Mouse (Mus musculus): ENCODE results near the gene Zfp13.

DNA sequence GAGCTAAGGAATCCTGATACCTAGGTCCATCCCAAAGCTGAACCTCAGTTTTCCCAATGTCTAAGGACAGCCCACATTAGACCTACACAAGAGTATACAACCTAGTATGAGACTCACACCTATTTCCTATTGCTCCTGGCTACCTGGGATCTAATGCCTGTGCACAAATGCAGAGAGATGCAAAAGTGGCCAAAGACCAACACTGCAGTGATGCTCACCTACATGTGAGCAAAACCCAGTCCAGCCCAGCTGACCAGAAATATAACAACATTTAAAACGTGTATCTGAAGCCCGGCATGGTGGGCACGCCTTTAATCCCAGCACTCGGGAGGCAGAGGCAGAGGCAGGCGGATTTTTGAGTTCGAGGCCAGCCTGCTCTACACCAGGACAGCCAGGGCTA is 53.4 kb downstream of the Zfp13 start:
- TF ChIP-seq TAL1 (IDR thresholded peaks at IDR 0.05; ENCODE audit: low read length) (no peak), GATA1 (IDR thresholded peaks at IDR 0.05; ENCODE audit: low read length) (no peak)

Data from erythroblast, embryonic 14.5 days (primary cell).